Mouse (Mus musculus) stomach, postnatal 0 days (tissue): ENCODE results near the gene Trim11. TPM values are rescaled to one million over a fixed set of nuclear protein-coding genes. Genes with fewer than 3 reads are reported as not detected.

Experiments
- ATAC-seq: fragments of 200-750 bp; cut with Nextera tagmentation; 2 replicates; pipeline ENCODE4 v1.8.0; 2017; ENCODE audit not compliant: low FRiP score, low TSS enrichment
- DNase-seq: peaks from one replicate; pipeline ENCODE4 v3.0.0-alpha.2; 2016; ENCODE audit warnings: low spot score
- H3K27ac ChIP-seq: fragments of 300-500 bp; sonication (generic); replicated peaks from 2 replicates; pipeline ENCODE4 v1.5.1; 2014; ENCODE audit warnings: mild to moderate bottlenecking, control low read depth
- H3K27me3 ChIP-seq: fragments of 300-500 bp; sonication (generic); 2 replicates; pipeline ENCODE4 v1.6.1; 2014; ENCODE audit warnings: low read length; ENCODE audit not compliant: control insufficient read depth, insufficient read depth
- H3K36me3 ChIP-seq: fragments of 300-500 bp; sonication (generic); 2 replicates; pipeline ENCODE4 v1.6.1; 2014; ENCODE audit warnings: low read length, mixed read lengths; ENCODE audit not compliant: control insufficient read depth, insufficient read depth
- H3K4me1 ChIP-seq: fragments of 300-500 bp; sonication (generic); replicated peaks from 2 replicates; pipeline ENCODE4 v1.6.1; 2014; ENCODE audit warnings: antibody characterized with exemption; ENCODE audit not compliant: control insufficient read depth, insufficient read depth
- H3K4me2 ChIP-seq: fragments of 300-500 bp; sonication (generic); replicated peaks from 2 replicates; pipeline ENCODE4 v1.6.1; 2014; ENCODE audit warnings: low read depth, mild to moderate bottlenecking, control low read depth, moderate library complexity
- H3K4me3 ChIP-seq: fragments of 300-500 bp; sonication (generic); 2 replicates; pipeline ENCODE4 v1.5.1; 2014; ENCODE audit warnings: low read depth, low read length, control low read depth
- H3K9ac ChIP-seq: fragments of 300-500 bp; sonication (generic); 2 replicates; pipeline ENCODE4 v1.6.1; 2014; ENCODE audit warnings: mild to moderate bottlenecking, low read length, control low read depth, mixed read lengths
- H3K9me3 ChIP-seq: fragments of 300-500 bp; sonication (generic); 2 replicates; pipeline ENCODE4 v1.6.1; 2016; ENCODE audit warnings: low read length; ENCODE audit not compliant: control insufficient read depth
- CTCF ChIP-seq: IDR thresholded peaks from 2 replicates; pipeline ENCODE4 v1.5.1; 2016; ENCODE audit warnings: antibody characterized with exemption, low read depth, mild to moderate bottlenecking, moderate library complexity
- EP300 ChIP-seq: optimal IDR thresholded peaks from 2 replicates; pipeline ENCODE3; 2016; ENCODE audit warnings: antibody characterized with exemption
- WGBS: fragments of 180-500 bp; shearing (Covaris S2); extraction: QIAGEN DNeasy Blood & Tissue Kit; methylation state at CpG from one replicate; pipeline ENCODE4 v1.1.7; 2014; 5-methylcytosine and 5-hydroxymethylcytosine counted together
- polyA plus RNA-seq: library from polyadenylated mRNA; unstranded; fragments of >200 nt; fragmentation: Nextera tagmentation; extraction: Ambion mirVana; gene quantifications from 2 replicates; pipeline ENCODE4 v1.2.1, GENCODE M21; 2015

Gene Trim11
- 9.9 and 11.0 TPM in 2 replicates for polyA plus RNA-seq

GRCm38 (mm10) chr11:58978027-58978705, at the start of gene Trim11:
TSS of gene Trim11 (plus strand) at chr11:58978093.
- no peaks in the 10 kb centered on the region for H3K9me3 ChIP-seq
- peak within 1 kb of the TSS; percentile 92 for H3K9ac ChIP-seq
- peaks cover 5% of the 10 kb centered on the region for H3K4me1 ChIP-seq
- DNase-seq (peak; percentile 64), ATAC-seq (peak; percentile 49; the same call in 1 of the 2 replicates)
- H3K27ac ChIP-seq: peak within 1 kb of the TSS; percentile 85
- WGBS: under 1% methylated on average over 64 of the region's 64 CpGs
- no peaks in the 10 kb centered on the region for H3K27me3 ChIP-seq
- H3K4me2 ChIP-seq: peak within 1 kb of the TSS; percentile 96
- TF ChIP-seq CTCF (no peak), EP300 (no peak)
- no peaks in the 10 kb centered on the region; the same call in 1 of the 2 replicates for H3K36me3 ChIP-seq
- H3K4me3 ChIP-seq: peak within 1 kb of the TSS; percentile 98

- Histone ChIP-seq H3K9me3 (no peaks in the 10 kb centered on the region), H3K27ac (no peak overlapping the region), H3K9ac (no peak overlapping the region), H3K27me3 (no peaks in the 10 kb centered on the region), H3K4me1 (no peaks in the 10 kb centered on the region), H3K36me3 (peaks cover 11% of the 10 kb centered on the region; the same call in 1 of the 2 replicates), H3K4me2 (no peak overlapping the region), H3K4me3 (no peak overlapping the region)
- DNase-seq: no peak
- ATAC-seq: no peak
- 67% methylated on average over 4 of the region's 4 CpGs for WGBS
- TF ChIP-seq EP300: no peak
- TF ChIP-seq CTCF: no peak
These were observed 48.8 kb upstream of the Trim11 start for GRCm38 (mm10) chr11:58929055-58929454.

DNA sequence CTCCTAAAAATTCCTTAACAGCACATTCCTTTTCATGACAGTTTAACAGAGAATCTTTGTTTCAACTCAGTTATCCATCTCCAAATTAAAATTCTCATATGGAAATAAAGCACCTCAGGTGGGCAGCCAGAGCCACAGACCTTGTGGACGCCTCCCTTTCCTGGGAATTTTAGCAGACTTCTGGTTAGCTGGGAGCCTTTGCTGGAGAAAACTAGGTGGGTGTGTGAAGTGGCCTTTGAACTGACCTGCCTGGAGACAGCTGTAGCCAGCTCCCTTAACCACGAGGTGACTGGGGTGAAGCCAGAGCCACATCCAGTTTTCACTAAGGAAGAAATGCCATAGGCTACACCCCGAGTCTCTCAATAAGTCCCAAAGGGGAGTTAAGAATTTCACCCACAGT, 48.3 kb upstream of the Trim11 start:
- ATAC-seq (no peak), DNase-seq (no peak)
- Histone ChIP-seq H3K4me2 (no peak overlapping the region), H3K27me3 (no peaks in the 10 kb centered on the region), H3K4me1 (no peaks in the 10 kb centered on the region), H3K27ac (no peak overlapping the region), H3K9me3 (no peaks in the 10 kb centered on the region), H3K9ac (no peak overlapping the region), H3K4me3 (no peak overlapping the region), H3K36me3 (peaks cover 11% of the 10 kb centered on the region; the same call in 1 of the 2 replicates)
- WGBS: 35% methylated on average over 3 of the region's 3 CpGs
- TF ChIP-seq EP300 (no peak), CTCF (no peak)

DNA sequence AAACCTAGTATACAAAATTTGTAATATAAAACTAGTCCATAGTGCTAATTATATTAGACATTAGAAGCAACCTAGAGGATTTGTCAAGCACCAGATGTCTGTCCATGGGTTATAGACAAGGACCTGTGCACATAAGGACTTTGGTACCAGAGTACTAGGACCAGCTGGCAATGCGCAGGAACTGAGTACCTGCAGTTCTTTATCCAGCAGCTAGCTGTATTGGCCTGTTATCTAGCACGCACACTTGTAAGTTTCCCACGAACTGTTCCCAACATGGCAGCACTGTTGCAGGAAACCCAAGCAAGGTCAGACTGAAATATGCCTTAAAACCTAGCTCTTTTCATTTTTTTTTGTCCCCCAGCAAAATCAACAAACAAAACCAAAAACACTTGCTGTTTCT, 47.6 kb upstream of the Trim11 start:
- no peak for TF ChIP-seq CTCF
- no peak for TF ChIP-seq EP300
- ATAC-seq: no peak
- Histone ChIP-seq H3K27ac (no peak overlapping the region), H3K4me3 (no peak overlapping the region), H3K36me3 (peaks cover 13% of the 10 kb centered on the region; the same call in 1 of the 2 replicates), H3K4me2 (no peak overlapping the region), H3K27me3 (no peaks in the 10 kb centered on the region), H3K4me1 (no peaks in the 10 kb centered on the region), H3K9me3 (no peaks in the 10 kb centered on the region), H3K9ac (no peak overlapping the region)
- WGBS: 84% methylated on average over 3 of the region's 3 CpGs
- DNase-seq: no peak

DNA sequence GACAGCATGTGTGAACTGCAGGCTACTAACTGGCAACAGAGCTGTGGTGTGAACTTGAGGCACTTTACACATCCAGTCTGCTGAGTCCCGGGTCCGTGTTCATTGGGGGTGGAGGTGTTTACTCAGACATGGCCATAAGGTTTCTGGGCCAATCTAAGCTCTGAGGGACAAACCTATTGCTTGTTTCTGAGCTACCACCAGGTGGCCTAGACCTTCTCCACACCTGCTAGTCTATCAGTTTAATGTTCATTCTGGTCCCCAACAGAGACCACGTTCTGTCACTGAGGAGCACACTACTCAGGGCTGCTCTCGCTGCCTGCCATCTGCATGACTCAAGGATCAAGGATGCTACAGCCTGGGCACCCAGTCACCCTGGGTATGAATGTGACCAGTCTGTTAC, 46.3 kb upstream of the Trim11 start:
- Histone ChIP-seq H3K27ac (no peak overlapping the region), H3K4me3 (no peak overlapping the region), H3K9me3 (no peaks in the 10 kb centered on the region), H3K4me1 (no peaks in the 10 kb centered on the region), H3K36me3 (peaks cover 18% of the 10 kb centered on the region), H3K4me2 (no peak overlapping the region), H3K9ac (no peak overlapping the region), H3K27me3 (no peaks in the 10 kb centered on the region)
- ATAC-seq (peak; percentile 24; the same call in 1 of the 2 replicates), DNase-seq (peak; percentile 29)
- 52% methylated on average over 4 of the region's 4 CpGs for WGBS
- TF ChIP-seq EP300: no peak
- peak; percentile 60 for TF ChIP-seq CTCF

DNA sequence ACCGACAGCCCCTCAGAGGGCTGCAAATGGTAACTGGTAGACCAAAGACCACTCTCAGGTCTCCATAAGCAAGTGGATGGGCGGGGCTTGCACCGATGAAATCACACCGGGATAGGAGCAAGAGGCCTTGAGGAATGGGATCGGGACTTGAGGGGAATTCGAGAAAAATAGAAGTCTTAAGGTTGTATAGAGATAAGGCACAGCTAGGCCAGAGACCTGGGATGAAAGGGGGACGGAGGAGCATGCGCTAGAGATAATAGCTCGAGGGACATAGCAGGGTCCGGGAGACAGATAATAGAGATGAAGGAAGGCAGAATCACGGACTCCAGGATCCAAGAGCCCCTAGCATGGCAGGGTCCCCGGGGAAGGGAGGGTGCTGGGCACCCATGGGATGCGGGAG, 40.0 kb upstream of the Trim11 start:
- TF ChIP-seq CTCF: no peak
- TF ChIP-seq EP300: no peak
- H3K27ac ChIP-seq: peak overlapping the region; percentile 96
- H3K27me3 ChIP-seq: no peaks in the 10 kb centered on the region
- peak overlapping the region; percentile 93 for H3K4me3 ChIP-seq
- peak overlapping the region; percentile 97 for H3K4me2 ChIP-seq
- peaks cover 11% of the 10 kb centered on the region for H3K36me3 ChIP-seq
- DNase-seq (no peak), ATAC-seq (no peak)
- no peaks in the 10 kb centered on the region for H3K9me3 ChIP-seq
- WGBS: under 1% methylated on average over 12 of the region's 13 CpGs
- H3K4me1 ChIP-seq: 0 out of 2 replicates have a peak, but pooled peaks cover 4% of the 10 kb centered on the region
- peak overlapping the region; percentile 94 for H3K9ac ChIP-seq
